Mouse (Mus musculus) heart, embryonic 15.5 days (tissue): ENCODE data around the gene Chek2. TPM values are rescaled to one million over a fixed set of nuclear protein-coding genes. Genes with fewer than 3 reads are reported as not detected.

Experiments
- ATAC-seq: fragments of 200-750 bp; cut with Nextera tagmentation; replicated peaks from 2 replicates; pipeline ENCODE4 v1.8.0; 2017; ENCODE audit warnings: low read depth, moderate TSS enrichment; ENCODE audit not compliant: insufficient number of reproducible peaks, insufficient read depth, low FRiP score
- H3K27ac ChIP-seq: fragments of 300-500 bp; sonication (generic); 2 replicates; pipeline ENCODE4 v1.5.1; 2015; ENCODE audit warnings: mild to moderate bottlenecking, inconsistent platforms
- H3K27me3 ChIP-seq: fragments of 300-500 bp; sonication (generic); 2 replicates; pipeline ENCODE4 v1.6.1; 2015; ENCODE audit warnings: inconsistent platforms
- H3K36me3 ChIP-seq: fragments of 300-500 bp; sonication (generic); 2 replicates; pipeline ENCODE4 v1.6.1; 2015; ENCODE audit warnings: mild to moderate bottlenecking, inconsistent platforms
- H3K4me1 ChIP-seq: fragments of 300-500 bp; sonication (generic); replicated peaks from 2 replicates; pipeline ENCODE4 v1.6.1; 2015; ENCODE audit warnings: inconsistent platforms
- H3K4me2 ChIP-seq: fragments of 300-500 bp; sonication (generic); 2 replicates; pipeline ENCODE4 v1.6.1; 2015; ENCODE audit warnings: inconsistent platforms, mild to moderate bottlenecking, moderate library complexity
- H3K4me3 ChIP-seq: fragments of 300-500 bp; sonication (generic); 2 replicates; pipeline ENCODE4 v1.5.1; 2015; ENCODE audit warnings: mild to moderate bottlenecking, inconsistent platforms
- H3K9ac ChIP-seq: fragments of 300-500 bp; sonication (generic); 2 replicates; pipeline ENCODE4 v1.6.1; 2015; ENCODE audit warnings: mild to moderate bottlenecking, inconsistent platforms
- H3K9me3 ChIP-seq: fragments of 300-500 bp; sonication (generic); replicated peaks from 2 replicates; pipeline ENCODE4 v1.6.1; 2016; ENCODE audit warnings: inconsistent platforms
- WGBS: fragments of 180-500 bp; shearing (Covaris S2); methylation state at CpG from one replicate; pipeline ENCODE4 v1.1.7; 2015; ENCODE audit warnings: mixed read lengths; 5-methylcytosine and 5-hydroxymethylcytosine counted together
- polyA plus RNA-seq: library from polyadenylated mRNA; unstranded; fragments of >200 nt; fragmentation: Nextera tagmentation; extraction: Ambion mirVana; gene quantifications from 2 replicates; pipeline ENCODE4 v1.2.1, GENCODE M21; 2015

Chek2 gene
- polyA plus RNA-seq, 1 experiment from 2014 or later = 12.9 TPM

GRCm38 (mm10) chr5:110908879-110909278, 69.1 kb downstream of the Chek2 start:
- 0 out of 2 replicates have a peak, but pooled peaks cover 3% of the 10 kb centered on the region for H3K36me3 ChIP-seq
- peaks cover 12% of the 10 kb centered on the region; the same call in 1 of the 2 replicates for H3K4me1 ChIP-seq
- H3K4me2 ChIP-seq = no peak overlapping the region
- no peak overlapping the region for H3K9ac ChIP-seq
- no peaks in the 10 kb centered on the region for H3K9me3 ChIP-seq
- no peak overlapping the region for H3K4me3 ChIP-seq
- ATAC-seq = no peak
- no peaks in the 10 kb centered on the region for H3K27me3 ChIP-seq
- H3K27ac ChIP-seq = no peak overlapping the region

GRCm38 (mm10) chr5:110909955-110910589, 70.3 kb downstream of the Chek2 start:
- H3K4me1 ChIP-seq = peaks cover 12% of the 10 kb centered on the region; the same call in 1 of the 2 replicates
- no peak overlapping the region for H3K4me2 ChIP-seq
- WGBS = 78% methylated on average over 4 of the region's 4 CpGs
- no peaks in the 10 kb centered on the region for H3K9me3 ChIP-seq
- no peak for ATAC-seq
- 0 out of 2 replicates have a peak, but pooled peaks cover 3% of the 10 kb centered on the region for H3K36me3 ChIP-seq
- no peaks in the 10 kb centered on the region for H3K27me3 ChIP-seq
- no peak overlapping the region for H3K9ac ChIP-seq
- H3K27ac ChIP-seq = no peak overlapping the region
- no peak overlapping the region for H3K4me3 ChIP-seq

GRCm38 (mm10) chr5:110914859-110915258, 75.1 kb downstream of the Chek2 start:
- H3K4me2 ChIP-seq = no peak overlapping the region
- H3K27me3 ChIP-seq = no peaks in the 10 kb centered on the region
- 87% methylated on average over 11 of the region's 11 CpGs for WGBS
- H3K27ac ChIP-seq = no peak overlapping the region
- H3K36me3 ChIP-seq = no peaks in the 10 kb centered on the region
- H3K4me1 ChIP-seq = peaks cover 19% of the 10 kb centered on the region
- H3K9me3 ChIP-seq = no peaks in the 10 kb centered on the region
- ATAC-seq = no peak
- H3K4me3 ChIP-seq = no peak overlapping the region
- no peak overlapping the region for H3K9ac ChIP-seq

- WGBS = 89% methylated on average over 3 of the region's 3 CpGs
- Histone ChIP-seq H3K9ac (no peak overlapping the region), H3K36me3 (no peaks in the 10 kb centered on the region), H3K4me1 (peaks cover 18% of the 10 kb centered on the region), H3K27ac (no peak overlapping the region), H3K4me3 (no peak overlapping the region), H3K27me3 (no peaks in the 10 kb centered on the region), H3K4me2 (no peak overlapping the region), H3K9me3 (no peaks in the 10 kb centered on the region)
- no peak for ATAC-seq
Observed at GRCm38 (mm10) chr5:110916241-110916640, 76.5 kb downstream of the Chek2 start.

- H3K9me3 ChIP-seq = no peaks in the 10 kb centered on the region
- no peak overlapping the region for H3K9ac ChIP-seq
- ATAC-seq = no peak
- no peak overlapping the region for H3K4me2 ChIP-seq
- no peak overlapping the region for H3K27ac ChIP-seq
- no peaks in the 10 kb centered on the region for H3K27me3 ChIP-seq
- H3K36me3 ChIP-seq = no peaks in the 10 kb centered on the region
- 82% methylated on average over 4 of the region's 4 CpGs for WGBS
- peaks cover 15% of the 10 kb centered on the region for H3K4me1 ChIP-seq
- no peak overlapping the region for H3K4me3 ChIP-seq
Observed at GRCm38 (mm10) chr5:110919541-110919940, 79.8 kb downstream of the Chek2 start.

- Histone ChIP-seq H3K27me3 (no peaks in the 10 kb centered on the region), H3K4me3 (no peak overlapping the region), H3K9me3 (no peaks in the 10 kb centered on the region), H3K4me2 (no peak overlapping the region), H3K27ac (no peak overlapping the region), H3K9ac (no peak overlapping the region), H3K36me3 (no peaks in the 10 kb centered on the region), H3K4me1 (peaks cover 4% of the 10 kb centered on the region)
- no peak for ATAC-seq
- 11% methylated on average over 1 of the region's 1 CpGs for WGBS
Observed at GRCm38 (mm10) chr5:110923336-110923735, 83.6 kb downstream of the Chek2 start.

Other genes with a start within 250 kb of the Chek2 start
- gene Noc4l, start 186.6 kb upstream of the Chek2 start, polyA plus RNA-seq = 24.1 and 39.4 TPM in 2 replicates
- gene Ddx51, start 186.5 kb upstream of the Chek2 start, polyA plus RNA-seq = 11.2 and 11.8 TPM in 2 replicates
- gene Ep400, start 69.3 kb upstream of the Chek2 start, polyA plus RNA-seq = 22.9 and 35.7 TPM in 2 replicates
- 27.2 and 34.2 TPM in 2 replicates for gene Pus1, start 59.3 kb upstream of the Chek2 start, polyA plus RNA-seq
- gene Ulk1, start 29.9 kb upstream of the Chek2 start, polyA plus RNA-seq = 9.2 and 15.9 TPM in 2 replicates
- gene Hscb, start 202 bp upstream of the Chek2 start, polyA plus RNA-seq = 23.1 and 26.7 TPM in 2 replicates
- 5.8 and 7.1 TPM in 2 replicates for gene Ttc28, start 39.8 kb downstream of the Chek2 start, polyA plus RNA-seq